Mouse (Mus musculus) hindbrain, embryonic 13.5 days (tissue): ENCODE data around the gene Upk2. TPM values are rescaled to one million over a fixed set of nuclear protein-coding genes. Genes with fewer than 3 reads are reported as not detected.
A peak's percentile ranks its signal among the peaks of the same experiment; 100 is the strongest.
"Not testable (repeated sequence)": the region's sequence is repeated elsewhere in the genome, so short reads cannot be mapped to it uniquely, and the experiment has no call there.

Source experiments
- ATAC-seq: fragments of 200-750 bp; cut with Nextera tagmentation; 2 replicates; pipeline ENCODE4 v1.8.0; 2017; ENCODE audit warnings: moderate TSS enrichment; ENCODE audit not compliant: low FRiP score
- H3K27ac ChIP-seq: fragments of 300-500 bp; sonication (generic); 2 replicates; pipeline ENCODE4 v1.5.1; 2015; ENCODE audit warnings: inconsistent platforms, mild to moderate bottlenecking, moderate library complexity
- H3K27me3 ChIP-seq: fragments of 300-500 bp; sonication (generic); 2 replicates; pipeline ENCODE4 v1.6.1; 2015; ENCODE audit warnings: mild to moderate bottlenecking, inconsistent platforms
- H3K36me3 ChIP-seq: fragments of 300-500 bp; sonication (generic); 2 replicates; pipeline ENCODE4 v1.6.1; 2015; ENCODE audit warnings: mild to moderate bottlenecking, inconsistent platforms
- H3K4me1 ChIP-seq: fragments of 300-500 bp; sonication (generic); replicated peaks from 2 replicates; pipeline ENCODE4 v1.6.1; 2015; ENCODE audit warnings: inconsistent platforms
- H3K4me2 ChIP-seq: fragments of 300-500 bp; sonication (generic); 2 replicates; pipeline ENCODE4 v1.6.1; 2015; ENCODE audit warnings: inconsistent platforms, mild to moderate bottlenecking, moderate library complexity
- H3K4me3 ChIP-seq: fragments of 300-500 bp; sonication (generic); 2 replicates; pipeline ENCODE4 v1.5.1; 2015; ENCODE audit warnings: mild to moderate bottlenecking, inconsistent platforms
- H3K9ac ChIP-seq: fragments of 300-500 bp; sonication (generic); 2 replicates; pipeline ENCODE4 v1.6.1; 2015; ENCODE audit warnings: mild to moderate bottlenecking, inconsistent platforms
- H3K9me3 ChIP-seq: fragments of 300-500 bp; sonication (generic); 2 replicates; pipeline ENCODE4 v1.6.1; 2016; ENCODE audit warnings: inconsistent platforms
- WGBS: fragments of 180-500 bp; shearing (Covaris S2); methylation state at CpG from one replicate; pipeline ENCODE4 v1.1.7; 2015; 5-methylcytosine and 5-hydroxymethylcytosine counted together
- polyA plus RNA-seq: library from polyadenylated mRNA; unstranded; fragments of >200 nt; fragmentation: Nextera tagmentation; extraction: Ambion mirVana; gene quantifications from 2 replicates; pipeline ENCODE4 v1.2.1, GENCODE M21; 2015

Upk2 gene
- polyA plus RNA-seq, 1 experiment from 2014 or later = not detected

- H3K9ac ChIP-seq = peak overlapping the region; percentile 89; the same call in 1 of the 2 replicates
- peak overlapping the region; percentile 97 for H3K4me2 ChIP-seq
- H3K36me3 ChIP-seq = no peaks in the 10 kb centered on the region
- H3K9me3 ChIP-seq = no peaks in the 10 kb centered on the region
- peak overlapping the region; percentile 82 for H3K4me3 ChIP-seq
- 0 out of 2 replicates have a peak, but pooled peaks cover 2% of the 10 kb centered on the region for H3K27me3 ChIP-seq
- H3K27ac ChIP-seq = peak overlapping the region; percentile 99
- no peak for ATAC-seq
- peaks cover 31% of the 10 kb centered on the region for H3K4me1 ChIP-seq
- 5% methylated on average over 24 of the region's 24 CpGs for WGBS
Observed at GRCm38 (mm10) chr9:44477339-44478228, 22.8 kb upstream of the Upk2 start.

- Histone ChIP-seq H3K27me3 (0 out of 2 replicates have a peak, but pooled peaks cover 2% of the 10 kb centered on the region), H3K4me1 (peaks cover 22% of the 10 kb centered on the region), H3K36me3 (no peaks in the 10 kb centered on the region), H3K9me3 (no peaks in the 10 kb centered on the region), H3K4me3 (no peak overlapping the region), H3K27ac (no peak overlapping the region), H3K9ac (no peak overlapping the region), H3K4me2 (no peak overlapping the region)
- 94% methylated on average over 3 of the region's 3 CpGs for WGBS
- no peak for ATAC-seq
Observed at GRCm38 (mm10) chr9:44475936-44476335, 21.2 kb upstream of the Upk2 start.

- no peak for ATAC-seq
- peaks cover 12% of the 10 kb centered on the region for H3K4me1 ChIP-seq
- 33% methylated on average over 1 of the region's 1 CpGs for WGBS
- H3K36me3 ChIP-seq = no peaks in the 10 kb centered on the region
- H3K4me2 ChIP-seq = no peak overlapping the region
- H3K27me3 ChIP-seq = 0 out of 2 replicates have a peak, but pooled peaks cover 2% of the 10 kb centered on the region
- H3K9me3 ChIP-seq = no peaks in the 10 kb centered on the region
- H3K27ac ChIP-seq = no peak overlapping the region
- H3K4me3 ChIP-seq = no peak overlapping the region
- H3K9ac ChIP-seq = no peak overlapping the region
Observed at GRCm38 (mm10) chr9:44474327-44474726, 19.6 kb upstream of the Upk2 start.

- 65% methylated on average over 3 of the region's 3 CpGs for WGBS
- no peak overlapping the region for H3K9ac ChIP-seq
- H3K27ac ChIP-seq = no peak overlapping the region
- no peak overlapping the region for H3K4me2 ChIP-seq
- H3K4me3 ChIP-seq = no peak overlapping the region
- H3K36me3 ChIP-seq = no peaks in the 10 kb centered on the region
- 0 out of 2 replicates have a peak, but pooled peaks cover 2% of the 10 kb centered on the region for H3K27me3 ChIP-seq
- H3K9me3 ChIP-seq = no peaks in the 10 kb centered on the region
- peaks cover 21% of the 10 kb centered on the region for H3K4me1 ChIP-seq
- ATAC-seq = no peak
Observed at GRCm38 (mm10) chr9:44473184-44473583, 18.4 kb upstream of the Upk2 start.

GRCm38 (mm10) chr9:44468800-44469199 lies 14.0 kb upstream of the Upk2 start:
- H3K4me3 ChIP-seq = no peak overlapping the region
- 57% methylated on average over 2 of the region's 2 CpGs for WGBS
- H3K36me3 ChIP-seq = no peaks in the 10 kb centered on the region
- H3K4me2 ChIP-seq = no peak overlapping the region
- peaks cover 13% of the 10 kb centered on the region for H3K4me1 ChIP-seq
- H3K9ac ChIP-seq = no peak overlapping the region
- no peak for ATAC-seq
- H3K27ac ChIP-seq = no peak overlapping the region
- no peaks in the 10 kb centered on the region for H3K27me3 ChIP-seq
- no peaks in the 10 kb centered on the region for H3K9me3 ChIP-seq

GRCm38 (mm10) chr9:44468224-44468623 lies 13.4 kb upstream of the Upk2 start:
- no peak for ATAC-seq
- H3K4me1 ChIP-seq = peaks cover 13% of the 10 kb centered on the region
- H3K4me2 ChIP-seq = no peak overlapping the region
- H3K9me3 ChIP-seq = no peaks in the 10 kb centered on the region
- 65% methylated on average over 7 of the region's 7 CpGs for WGBS
- no peaks in the 10 kb centered on the region for H3K36me3 ChIP-seq
- H3K27me3 ChIP-seq = no peaks in the 10 kb centered on the region
- no peak overlapping the region for H3K27ac ChIP-seq
- H3K4me3 ChIP-seq = no peak overlapping the region
- H3K9ac ChIP-seq = no peak overlapping the region

- Histone ChIP-seq H3K27me3 (no peaks in the 10 kb centered on the region), H3K9ac (no peak overlapping the region), H3K4me1 (peaks cover 17% of the 10 kb centered on the region), H3K27ac (no peak overlapping the region), H3K36me3 (no peaks in the 10 kb centered on the region), H3K4me3 (no peak overlapping the region), H3K9me3 (no peaks in the 10 kb centered on the region), H3K4me2 (no peak overlapping the region)
- ATAC-seq = no peak
- 91% methylated on average over 5 of the region's 5 CpGs for WGBS
Observed at GRCm38 (mm10) chr9:44461950-44462349, 7.2 kb upstream of the Upk2 start.

GRCm38 (mm10) chr9:44457035-44457742 lies 2.4 kb upstream of the Upk2 start:
- ATAC-seq = peak; percentile 97
- peak overlapping the region; percentile 43 for H3K4me2 ChIP-seq
- peaks cover 45% of the 10 kb centered on the region for H3K4me1 ChIP-seq
- no peaks in the 10 kb centered on the region for H3K9me3 ChIP-seq
- peak overlapping the region; percentile 92 for H3K27ac ChIP-seq
- no peaks in the 10 kb centered on the region for H3K36me3 ChIP-seq
- H3K9ac ChIP-seq = peak overlapping the region; percentile 56
- H3K4me3 ChIP-seq = peak overlapping the region; percentile 1; the same call in 1 of the 2 replicates
- WGBS = 3% methylated on average over 11 of the region's 11 CpGs
- H3K27me3 ChIP-seq = peaks cover 15% of the 10 kb centered on the region

- no peak overlapping the region for H3K4me3 ChIP-seq
- ATAC-seq = peak; percentile 62
- H3K27me3 ChIP-seq = peaks cover 15% of the 10 kb centered on the region
- H3K9ac ChIP-seq = 0 out of 2 replicates have a peak overlapping the region, but pooled peaks have one; percentile 36
- H3K4me2 ChIP-seq = no peak overlapping the region
- 7% methylated on average over 14 of the region's 14 CpGs for WGBS
- no peaks in the 10 kb centered on the region for H3K9me3 ChIP-seq
- peaks cover 45% of the 10 kb centered on the region for H3K4me1 ChIP-seq
- H3K27ac ChIP-seq = no peak overlapping the region
- H3K36me3 ChIP-seq = no peaks in the 10 kb centered on the region
Observed at GRCm38 (mm10) chr9:44454132-44454890, 465 bp downstream of the Upk2 start.

- Histone ChIP-seq H3K27me3 (peaks cover 15% of the 10 kb centered on the region), H3K4me2 (no peak overlapping the region), H3K27ac (no peak overlapping the region), H3K9ac (no peak overlapping the region), H3K4me1 (peaks cover 14% of the 10 kb centered on the region), H3K4me3 (no peak overlapping the region), H3K36me3 (no peaks in the 10 kb centered on the region), H3K9me3 (no peaks in the 10 kb centered on the region)
- no peak for ATAC-seq
Observed at GRCm38 (mm10) chr9:44450387-44450786, 4.4 kb downstream of the Upk2 start.

- H3K4me1 ChIP-seq, H3K9me3 ChIP-seq, H3K36me3 ChIP-seq, H3K9ac ChIP-seq, H3K4me2 ChIP-seq, H3K27me3 ChIP-seq, H3K27ac ChIP-seq, ATAC-seq, H3K4me3 ChIP-seq: not testable (repeated sequence)
- WGBS = 88% methylated on average over 7 of the region's 7 CpGs
Observed at GRCm38 (mm10) chr9:44444402-44445025, 10.3 kb downstream of the Upk2 start.
